Mouse (Mus musculus): ENCODE measurements around the gene Cenpc1.

- TF ChIP-seq CTCF (IDR thresholded peaks at IDR 0.05; ENCODE audit: extremely low read depth, insufficient read depth, insufficient read length, insufficient replicate concordance), result no peak
- no peak for TF ChIP-seq POLR2A (IDR thresholded peaks at IDR 0.05; ENCODE audit: low read depth, low read length)
Observed at GRCm38 (mm10) chr5:85994551-85994950, 70.8 kb downstream of the Cenpc1 start.

Measured in spleen, adult 2 months (tissue).